Mouse (Mus musculus) lung, postnatal 0 days (tissue): ENCODE measurements around the gene Tecr.

Experiments
- CTCF ChIP-seq: IDR thresholded peaks from 2 replicates; pipeline ENCODE4 v1.5.1; 2016; ENCODE audit warnings: antibody characterized with exemption, mild to moderate bottlenecking
- EP300 ChIP-seq: IDR thresholded peaks from 2 replicates; pipeline ENCODE4 v1.6.1; 2016; ENCODE audit warnings: antibody characterized with exemption, mild to moderate bottlenecking, control low read depth

DNA sequence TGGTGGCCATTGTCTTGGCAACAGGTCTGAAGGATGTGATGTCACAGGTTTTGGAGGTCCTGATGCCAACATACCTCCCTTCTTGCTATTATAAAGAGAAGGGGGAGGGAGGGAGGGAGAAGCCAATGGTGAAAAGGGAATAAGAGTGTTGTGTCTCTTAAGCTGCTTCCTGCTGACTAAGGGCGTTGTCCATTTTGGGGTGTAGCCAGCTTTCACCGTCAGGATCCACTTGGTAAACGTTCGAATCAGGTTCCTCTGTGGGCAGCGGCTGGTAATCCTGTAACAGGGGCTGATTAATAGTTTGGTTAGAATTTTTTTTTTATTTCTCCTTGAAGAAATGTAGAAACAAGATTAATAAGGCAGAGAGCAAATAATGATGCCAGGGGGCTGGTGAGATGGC is 31.9 kb upstream of the Tecr start:
- no peak for TF ChIP-seq CTCF
- no peak for TF ChIP-seq EP300
